Comparison of ENCODE assay signal across 17 mouse cellular contexts in genomic region chr2:150902347-150902746, GRCm38 (mm10). TPM values are rescaled to one million over a fixed set of nuclear protein-coding genes. Genes with fewer than 3 reads are reported as not detected.
A peak's percentile ranks its signal among the peaks of the same experiment; 100 is the strongest.
DNase-seq lines count a peak whose midpoint lies in the region; ATAC-seq and TF ChIP-seq lines count a peak whose summit lies in the region.
"Had no signal": no experiment of that assay in that cellular context is flagged by ENCODE, and none has a peak within 500 bp of the region (broad histone marks: within the 10 kb centered on the region; RNA-seq: fewer than 3 reads in every experiment).

No protein-coding gene starts in this region.

- TF ChIP-seq POLR2A in olfactory bulb, adult 2 months (IDR thresholded peaks at IDR 0.05; ENCODE audit: insufficient read depth, low read depth, low read length): no peak

- no peak for ATAC-seq in midbrain, embryonic 13.5 days
- ATAC-seq in hindbrain, embryonic 16.5 days: no peak

- H3K27me3 ChIP-seq in midbrain, embryonic 13.5 days: no peaks in the 10 kb centered on the region
- H3K27me3 ChIP-seq in midbrain, embryonic 10.5 days (ENCODE audit: low read depth, poor library complexity, severe bottlenecking): no peaks in the 10 kb centered on the region
- no peaks in the 10 kb centered on the region for H3K27me3 ChIP-seq in hindbrain, embryonic 16.5 days (replicated peaks; ENCODE audit: control insufficient read depth, insufficient read depth, low read length)
- H3K27me3 ChIP-seq: lung, embryonic 15.5 days had no signal

- peak; percentile 73 for DNase-seq in heart, adult 11 months
- DNase-seq in heart, postnatal 25 days (ENCODE audit: low spot score): no peak
- DNase-seq in midbrain, embryonic 10.5 days (ENCODE audit: low spot score): no peak
- no peak for DNase-seq in thymus, postnatal 25 days
- DNase-seq in thymus, postnatal 14 days: no peak
- DNase-seq: adrenal gland, adult 8-10 months; B cell, adult 2 months; cerebellum, postnatal 36 days; heart, adult 2 months; heart, postnatal 10 days; kidney, adult 2 months; liver; right cerebral cortex, adult 18-20 months had no signal

- no peak overlapping the region for H3K27ac ChIP-seq in midbrain, embryonic 13.5 days
- H3K27ac ChIP-seq in midbrain, embryonic 10.5 days (replicated peaks): no peak overlapping the region
- no peak overlapping the region for H3K27ac ChIP-seq in hindbrain, embryonic 16.5 days (ENCODE audit: low read depth, low read length)
- 0 out of 2 replicates have a peak overlapping the region, but pooled peaks have one; percentile 26 for H3K27ac ChIP-seq in olfactory bulb, adult 2 months (ENCODE audit: insufficient read depth, low read depth, low read length)
- H3K27ac ChIP-seq: heart, adult 2 months; lung, embryonic 15.5 days had no signal

- no peak overlapping the region; the same call in 1 of the 2 replicates for H3K4me3 ChIP-seq in midbrain, embryonic 13.5 days (replicated peaks)
- H3K4me3 ChIP-seq in midbrain, embryonic 10.5 days: no peak overlapping the region
- H3K4me3 ChIP-seq in hindbrain, embryonic 16.5 days (ENCODE audit: low read length): peak overlapping the region; percentile 6; the same call in 1 of the 2 replicates
- H3K4me3 ChIP-seq in olfactory bulb, adult 2 months (ENCODE audit: insufficient read depth, low read depth, low read length): peak overlapping the region; percentile 14; the same call in 1 of the 2 replicates
- H3K4me3 ChIP-seq: heart, adult 2 months; lung, embryonic 15.5 days had no signal

- H3K9me3 ChIP-seq in midbrain, embryonic 13.5 days: no peaks in the 10 kb centered on the region
- H3K9me3 ChIP-seq in midbrain, embryonic 10.5 days (replicated peaks): no peaks in the 10 kb centered on the region
- H3K9me3 ChIP-seq in hindbrain, embryonic 16.5 days (ENCODE audit: control insufficient read depth, low read length): no peaks in the 10 kb centered on the region
- H3K9me3 ChIP-seq: lung, embryonic 15.5 days had no signal

- intact Hi-C loops in heart, postnatal 25 days (cut with DNase I): loop anchor here (5.0 kb wide), 3 partner anchors 55 to 225 kb away; partner anchors contain the start of gene Entpd6

- H3K9ac ChIP-seq in midbrain, embryonic 13.5 days (replicated peaks): no peak overlapping the region
- H3K9ac ChIP-seq in hindbrain, embryonic 16.5 days (ENCODE audit: low read depth, low read length): no peak overlapping the region
- H3K9ac ChIP-seq: lung, embryonic 15.5 days had no signal

- WGBS in midbrain, embryonic 13.5 days: 90% methylated on average over 8 of the region's 8 CpGs
- WGBS in midbrain, embryonic 10.5 days: 92% methylated on average over 8 of the region's 8 CpGs
- WGBS in hindbrain, embryonic 16.5 days: 87% methylated on average over 8 of the region's 8 CpGs
- WGBS in olfactory bulb, adult 2 months: 36% methylated on average over 8 of the region's 8 CpGs

- peaks cover 21% of the 10 kb centered on the region for H3K4me1 ChIP-seq in midbrain, embryonic 13.5 days (replicated peaks)
- peaks cover 23% of the 10 kb centered on the region for H3K4me1 ChIP-seq in midbrain, embryonic 10.5 days
- H3K4me1 ChIP-seq in hindbrain, embryonic 16.5 days (ENCODE audit: control insufficient read depth, insufficient read depth, low read depth, low read length): peaks cover 15% of the 10 kb centered on the region
- 0 out of 2 replicates have a peak, but pooled peaks cover 2% of the 10 kb centered on the region for H3K4me1 ChIP-seq in olfactory bulb, adult 2 months (ENCODE audit: control insufficient read depth, insufficient read depth, low read length)

- TF ChIP-seq CTCF in olfactory bulb, adult 2 months (IDR thresholded peaks at IDR 0.05; ENCODE audit: insufficient read depth, low read depth, low read length): no peak

- 0 out of 2 replicates have a peak, but pooled peaks cover 7% of the 10 kb centered on the region for H3K36me3 ChIP-seq in midbrain, embryonic 13.5 days
- peaks cover 6% of the 10 kb centered on the region; the same call in 1 of the 2 replicates for H3K36me3 ChIP-seq in midbrain, embryonic 10.5 days
- H3K36me3 ChIP-seq in hindbrain, embryonic 16.5 days (ENCODE audit: control insufficient read depth, insufficient read depth, low read length): no peaks in the 10 kb centered on the region
- H3K36me3 ChIP-seq: lung, embryonic 15.5 days had no signal

- H3K4me2 ChIP-seq in midbrain, embryonic 13.5 days (replicated peaks): peak overlapping the region; percentile 17
- H3K4me2 ChIP-seq in hindbrain, embryonic 16.5 days (ENCODE audit: low read length): peak overlapping the region; percentile 44
- H3K4me2 ChIP-seq: lung, embryonic 15.5 days had no signal

RNA-seq across cellular contexts. Expression of gene Abhd12, which starts 2.2 kb away (rescaled TPM):
- total RNA-seq in heart, postnatal 25 days (2021): 10 to 100 TPM; 42.5 to 44.5 TPM
- polyA plus RNA-seq in midbrain, embryonic 13.5 days (2015; fragmentation: Nextera tagmentation; extraction: Ambion mirVana): 77.6 and 84.8 TPM in 2 replicates
- 47.0 and 53.0 TPM in 2 replicates for polyA plus RNA-seq in midbrain, embryonic 10.5 days (2016; fragmentation: Nextera tagmentation; extraction: Ambion mirVana)
- polyA plus RNA-seq in hindbrain, embryonic 16.5 days (2015; fragmentation: Nextera tagmentation; extraction: Ambion mirVana): 143 and 157 TPM in 2 replicates
- not detected in 2 replicates for polyA plus RNA-seq in olfactory bulb, adult 2 months (2012; ENCODE audit: insufficient read depth, insufficient read length, low replicate concordance, missing spikeins)

RNA-seq across cellular contexts. Expression of gene Gins1, which starts 2.9 kb away (rescaled TPM):
- 1 to 10 TPM; 2.3 to 3.0 TPM for total RNA-seq in heart, postnatal 25 days (2021)
- polyA plus RNA-seq in midbrain, embryonic 13.5 days (2015; fragmentation: Nextera tagmentation; extraction: Ambion mirVana): 31.8 and 33.5 TPM in 2 replicates
- polyA plus RNA-seq in midbrain, embryonic 10.5 days (2016; fragmentation: Nextera tagmentation; extraction: Ambion mirVana): 78.8 and 81.0 TPM in 2 replicates
- polyA plus RNA-seq in hindbrain, embryonic 16.5 days (2015; fragmentation: Nextera tagmentation; extraction: Ambion mirVana): 14.1 and 14.5 TPM in 2 replicates
- not detected in 2 replicates for polyA plus RNA-seq in olfactory bulb, adult 2 months (2012; ENCODE audit: insufficient read depth, insufficient read length, low replicate concordance, missing spikeins)

Comparison
In these comparisons a context has a peak if more than half of its experiments do, and no peak if none do; other contexts are left out.
1. H3K4me3 ChIP-seq: peak in hindbrain, embryonic 16.5 days (single experiment) and olfactory bulb, adult 2 months (single experiment); none in midbrain, embryonic 13.5 days (single experiment) and midbrain, embryonic 10.5 days (single experiment).
2. RNA of gene Gins1, which starts 2.9 kb away (polyA plus RNA-seq): 78.8 to 81.0 TPM in midbrain, embryonic 10.5 days, 31.8 to 33.5 TPM in midbrain, embryonic 13.5 days and 14.1 to 14.5 TPM in hindbrain, embryonic 16.5 days; not detected in olfactory bulb, adult 2 months; every median in the first group is over 10 times any median in the second.